Mouse (Mus musculus) CH12.LX (cell line): ENCODE data around the gene Lsp1. TPM values are rescaled to one million over a fixed set of nuclear protein-coding genes. Genes with fewer than 3 reads are reported as not detected.

Experiments
- DNase-seq: peaks from one replicate; pipeline ENCODE4 v3.0.0-alpha.2; 2013; ENCODE audit errors: extremely low read depth
- H3K27ac ChIP-seq: 2 replicates; pipeline ENCODE4 v1.5.1; 2012; ENCODE audit warnings: low read depth, mild to moderate bottlenecking, control low read depth, moderate library complexity; ENCODE audit not compliant: insufficient read depth
- H3K27me3 ChIP-seq: replicated peaks from 2 replicates; pipeline ENCODE3; 2012; ENCODE audit warnings: inconsistent platforms
- H3K36me3 ChIP-seq, 2 experiments: replicated peaks in 1 of 2; 2 replicates each; pipeline versions ENCODE3 to v1.6.1; 2012; ENCODE audit warnings: inconsistent platforms in 1 of 2, low read length in 1 of 2, mild to moderate bottlenecking in 1 of 2, mixed read lengths in 1 of 2, moderate library complexity in 1 of 2; ENCODE audit not compliant: control insufficient read depth in 1 of 2, insufficient read depth in 1 of 2
- H3K4me1 ChIP-seq, 2 experiments: 2 replicates each; pipeline ENCODE4 v1.6.1; 2012; ENCODE audit warnings: inconsistent platforms in 1 of 2, moderate library complexity in 1 of 2; ENCODE audit not compliant: insufficient read depth in 2 of 2, control insufficient read depth in 1 of 2
- H3K4me2 ChIP-seq: 2 replicates; pipeline ENCODE4 v1.6.1; 2012; ENCODE audit warnings: low read depth, mild to moderate bottlenecking, control low read depth; ENCODE audit not compliant: poor library complexity, insufficient read depth, severe bottlenecking
- H3K4me3 ChIP-seq, 3 experiments: fragments of 150-350 bp in 1 of 3; sonication (generic) in 1 of 3; replicated peaks in 1 of 3; 2 replicates each; pipeline versions ENCODE3 to v1.5.1; 2011 to 2012; ENCODE audit warnings: low read depth in 2 of 3, low read length in 2 of 3, mild to moderate bottlenecking in 2 of 3, moderate library complexity in 2 of 3, control low read depth in 1 of 3, improper control_type of control experiment in 1 of 3, inconsistent platforms in 1 of 3, mixed read lengths in 1 of 3; ENCODE audit not compliant: poor library complexity in 1 of 3
- H3K79me2 ChIP-seq: replicated peaks from 2 replicates; pipeline ENCODE4 v1.6.1; 2012; ENCODE audit warnings: mild to moderate bottlenecking, moderate library complexity; ENCODE audit not compliant: control insufficient read depth, poor library complexity, insufficient read depth, severe bottlenecking; ENCODE audit errors: extremely low read depth
- H3K9ac ChIP-seq: 2 replicates; pipeline ENCODE4 v1.6.1; 2012; ENCODE audit warnings: low read depth, mild to moderate bottlenecking, control low read depth, moderate library complexity; ENCODE audit not compliant: insufficient read depth
- H3K9me3 ChIP-seq: replicated peaks from 2 replicates; pipeline ENCODE3; 2012; ENCODE audit warnings: low read length, inconsistent platforms, mixed read lengths
- BHLHE40 ChIP-seq: IDR thresholded peaks from 2 replicates; pipeline ENCODE4 v1.6.1; 2011; ENCODE audit warnings: mild to moderate bottlenecking, low read depth, low read length, improper control_type of control experiment
- CHD2 ChIP-seq: IDR thresholded peaks from 2 replicates; pipeline ENCODE4 v1.6.1; 2011; ENCODE audit warnings: low read length, improper control_type of control experiment
- CTCF ChIP-seq, 2 experiments: IDR thresholded peaks in 1 of 2; conservative IDR thresholded peaks in 1 of 2; 2 replicates each; pipeline ENCODE4 v1.5.1; 2011 to 2012; ENCODE audit warnings: low read depth in 2 of 2, low read length in 2 of 2, improper control_type of control experiment in 1 of 2, inconsistent platforms in 1 of 2, mild to moderate bottlenecking in 1 of 2, moderate library complexity in 1 of 2
- E2F4 ChIP-seq: IDR thresholded peaks from 2 replicates; pipeline ENCODE4 v1.6.1; 2011; ENCODE audit warnings: low read depth, low read length, improper control_type of control experiment; ENCODE audit not compliant: insufficient replicate concordance
- ELF1 ChIP-seq: IDR thresholded peaks from 2 replicates; pipeline ENCODE4 v1.6.1; 2014; ENCODE audit warnings: low read depth, mild to moderate bottlenecking, inconsistent platforms, low read length, improper control_type of control experiment
- HCFC1 ChIP-seq: IDR thresholded peaks from 2 replicates; pipeline ENCODE4 v1.6.1; 2012; ENCODE audit warnings: low read depth, mild to moderate bottlenecking, inconsistent platforms, low read length, improper control_type of control experiment
- IRF4 ChIP-seq: IDR thresholded peaks from 2 replicates; pipeline ENCODE4 v1.6.1; 2014; ENCODE audit warnings: low read depth, mild to moderate bottlenecking, inconsistent platforms, low read length, improper control_type of control experiment
- KAT2A ChIP-seq: IDR thresholded peaks from 2 replicates; pipeline ENCODE4 v1.6.1; 2012; ENCODE audit warnings: low read length, improper control_type of control experiment, inconsistent platforms; ENCODE audit not compliant: insufficient replicate concordance
- MAFK ChIP-seq: IDR thresholded peaks from 2 replicates; pipeline ENCODE4 v1.6.1; 2011; ENCODE audit warnings: low read length, improper control_type of control experiment; ENCODE audit not compliant: insufficient replicate concordance
- MAX ChIP-seq: IDR thresholded peaks from 2 replicates; pipeline ENCODE4 v1.6.1; 2011; ENCODE audit warnings: low read length, improper control_type of control experiment
- MEF2A ChIP-seq: IDR thresholded peaks from 2 replicates; pipeline ENCODE4 v1.6.1; 2014; ENCODE audit warnings: low read depth, mild to moderate bottlenecking, inconsistent platforms, low read length, improper control_type of control experiment, borderline replicate concordance
- MYC ChIP-seq: IDR thresholded peaks from 2 replicates; pipeline ENCODE4 v1.6.1; 2011; ENCODE audit warnings: low read depth, mild to moderate bottlenecking, improper control_type of control experiment, low read length
- NELFE ChIP-seq: IDR thresholded peaks from 2 replicates; pipeline ENCODE4 v1.6.1; 2011; ENCODE audit warnings: low read depth, low read length, improper control_type of control experiment
- NRF1 ChIP-seq: IDR thresholded peaks from 2 replicates; pipeline ENCODE4 v1.6.1; 2014; ENCODE audit warnings: low read depth, mild to moderate bottlenecking, inconsistent platforms, low read length, improper control_type of control experiment, moderate library complexity
- PAX5 ChIP-seq: IDR thresholded peaks from 2 replicates; pipeline ENCODE4 v1.6.1; 2012; ENCODE audit warnings: low read length, inconsistent platforms, mixed read lengths
- POLR2AphosphoS2 ChIP-seq: IDR thresholded peaks from 2 replicates; pipeline ENCODE4 v1.6.1; 2011; ENCODE audit warnings: low read depth, low read length, improper control_type of control experiment
- RAD21 ChIP-seq: IDR thresholded peaks from 2 replicates; pipeline ENCODE4 v1.6.1; 2011; ENCODE audit warnings: low read depth, mild to moderate bottlenecking, low read length, improper control_type of control experiment, moderate library complexity
- RCOR1 ChIP-seq: conservative IDR thresholded peaks from 2 replicates; pipeline ENCODE4 v1.6.1; 2012; ENCODE audit warnings: low read depth, mild to moderate bottlenecking, inconsistent platforms, low read length, improper control_type of control experiment
- SMC3 ChIP-seq: IDR thresholded peaks from 2 replicates; pipeline ENCODE4 v1.6.1; 2011; ENCODE audit warnings: low read depth, low read length, improper control_type of control experiment
- TCF12 ChIP-seq: IDR thresholded peaks from 2 replicates; pipeline ENCODE4 v1.6.1; 2014; ENCODE audit warnings: low read depth, mild to moderate bottlenecking, inconsistent platforms, low read length, improper control_type of control experiment
- UBTF ChIP-seq: IDR thresholded peaks from 2 replicates; pipeline ENCODE4 v1.6.1; 2012; ENCODE audit warnings: low read depth, mild to moderate bottlenecking, inconsistent platforms, low read length, improper control_type of control experiment, moderate library complexity
- USF1 ChIP-seq: IDR thresholded peaks from 2 replicates; pipeline ENCODE4 v1.6.1; 2014; ENCODE audit warnings: low read depth, mild to moderate bottlenecking, inconsistent platforms, low read length, improper control_type of control experiment
- USF2 ChIP-seq: conservative IDR thresholded peaks from 2 replicates; pipeline ENCODE4 v1.6.1; 2011; ENCODE audit warnings: low read depth, low read length, improper control_type of control experiment
- ZC3H11A ChIP-seq: IDR thresholded peaks from 2 replicates; pipeline ENCODE4 v1.6.1; 2012; ENCODE audit warnings: low read depth, mild to moderate bottlenecking, inconsistent platforms, low read length, improper control_type of control experiment
- ZKSCAN1 ChIP-seq: IDR thresholded peaks from 2 replicates; pipeline ENCODE4 v1.6.1; 2012; ENCODE audit warnings: low read depth, inconsistent platforms, low read length, improper control_type of control experiment, borderline replicate concordance
- ZNF384 ChIP-seq: IDR thresholded peaks from 2 replicates; pipeline ENCODE4 v1.6.1; 2012; ENCODE audit warnings: low read depth, low read length, improper control_type of control experiment, inconsistent platforms
- dilution Hi-C: fragments of 300-500 bp; cut with MboI; formaldehyde crosslinking; loops from 2 replicates; pipeline ENCODE4 v1.14.3; 2020; ENCODE audit warnings: low sequenced_read_pairs; ENCODE audit not compliant: extremely low pct_unique_long_range_greater_than_20kb, extremely low pct_ligation_motif_present
- in situ Hi-C: fragments of 300-500 bp; cut with MboI; formaldehyde crosslinking; loops from 3 replicates; pipeline ENCODE4 v1.14.3; 2019; ENCODE audit warnings: low sequenced_read_pairs, low pct_ligation_motif_present, low pct_unique_long_range_greater_than_20kb, mixed read lengths
- polyA plus RNA-seq: library from polyadenylated mRNA; unstranded; fragments of >175 nt; gene quantifications from 2 replicates; pipeline ENCODE4 v1.2.1, GENCODE M21; 2012; ENCODE audit warnings: low read depth; ENCODE audit not compliant: insufficient read length
- total RNA-seq, 2 experiments: library from RNA; depleted of rRNA; stranded (reverse); fragments of 300-350 nt in 1 of 2; fragments of >200 nt in 1 of 2; gene quantifications; 2 replicates each; pipeline ENCODE4 v1.2.3; 2012 to 2014

Gene Lsp1
- total and polyA plus RNA-seq, 3 experiments = 364 to 715 (median 367) TPM

- dilution Hi-C loops = no loop called here
- no peak overlapping the region for H3K27ac ChIP-seq
These were observed 11.5 kb upstream of the Lsp1 start for GRCm38 (mm10) chr7:142449038-142449617.

GRCm38 (mm10) chr7:142454706-142455105 is 5.9 kb upstream of the Lsp1 start:
- in situ Hi-C loops = loop anchor here (25.0 kb wide), 1 partner anchor 558 kb away; the partner anchor contains the start of gene Tspan32
- Histone ChIP-seq H3K27ac (no peak overlapping the region), H3K4me3 (no peak overlapping the region), H3K9me3 (no peaks in the 10 kb centered on the region), H3K4me2 (no peak overlapping the region), H3K36me3 (no peaks in the 10 kb centered on the region), H3K79me2 (no peaks in the 10 kb centered on the region), H3K4me1 (peaks cover 23 to 44% of the 10 kb centered on the region in 2 experiments), H3K27me3 (no peaks in the 10 kb centered on the region), H3K9ac (no peak overlapping the region)
- no peak for DNase-seq
- dilution Hi-C loops = no loop called here
- TF ChIP-seq MAFK (no peak), RAD21 (no peak), ZC3H11A (no peak), ZNF384 (no peak), MYC (no peak), SMC3 (no peak), ZKSCAN1 (no peak), HCFC1 (no peak), KAT2A (no peak), RCOR1 (no peak), NELFE (no peak), MAX (no peak), IRF4 (no peak), UBTF (no peak), ELF1 (no peak), POLR2AphosphoS2 (no peak), TCF12 (no peak), E2F4 (no peak), CHD2 (no peak)

More at GRCm38 (mm10) chr7:142449038-142449617, 11.5 kb upstream of the Lsp1 start:
- H3K36me3 ChIP-seq = peaks cover 0 to 12% of the 10 kb centered on the region in 2 experiments
- no peaks in the 10 kb centered on the region for H3K9me3 ChIP-seq
- H3K4me2 ChIP-seq = no peak overlapping the region
- DNase-seq = no peak
- no peaks in the 10 kb centered on the region for H3K27me3 ChIP-seq
- in situ Hi-C loops = no loop called here
- H3K9ac ChIP-seq = no peak overlapping the region
- peaks cover 5 to 21% of the 10 kb centered on the region in 2 experiments; a peak in 3 of 4 replicates for H3K4me1 ChIP-seq
- TF ChIP-seq BHLHE40 (no peak), PAX5 (no peak), UBTF (no peak), NRF1 (no peak), USF2 (no peak), CTCF (conservative IDR thresholded peaks at IDR 0.05 in 1 of 2, IDR thresholded peaks at IDR 0.05 in 1 of 2; ENCODE audit: low read depth in 2 of 2, low read length in 2 of 2) (no peak), MYC (no peak), KAT2A (no peak), IRF4 (no peak), USF1 (no peak), MAFK (no peak), MEF2A (no peak)
- no peaks in the 10 kb centered on the region for H3K79me2 ChIP-seq
- H3K4me3 ChIP-seq = no peak overlapping the region
